Mouse (Mus musculus) E14TG2a.4 (cell line): ENCODE measurements around the gene Scaf8.
"Not testable (repeated sequence)": the region's sequence is repeated elsewhere in the genome, so short reads cannot be mapped to it uniquely, and the experiment has no call there.

ENCODE experiments used
- H3K27me3 ChIP-seq: 2 replicates; pipeline ENCODE4 v1.6.1; 2014; ENCODE audit warnings: low read length, control low read depth; ENCODE audit not compliant: insufficient read depth
- H3K36me3 ChIP-seq: 2 replicates; pipeline ENCODE4 v1.6.1; 2014; ENCODE audit warnings: low read length, control low read depth; ENCODE audit not compliant: insufficient read depth
- H3K4me1 ChIP-seq: replicated peaks from 2 replicates; pipeline ENCODE4 v1.6.1; 2014; ENCODE audit warnings: low read depth, low read length, control low read depth
- H3K4me3 ChIP-seq: replicated peaks from 2 replicates; pipeline ENCODE4 v1.5.1; 2014; ENCODE audit warnings: mild to moderate bottlenecking, low read length
- H3K9me3 ChIP-seq: 2 replicates; pipeline ENCODE4 v1.6.1; 2014; ENCODE audit warnings: low read length, control low read depth
- CTCF ChIP-seq: conservative IDR thresholded peaks from 2 replicates; pipeline ENCODE4 v1.5.1; 2014; ENCODE audit warnings: low read length
- NANOG ChIP-seq: IDR thresholded peaks from 2 replicates; pipeline ENCODE4 v1.6.1; 2014; ENCODE audit warnings: borderline replicate concordance, low read length, mixed read lengths
- POU5F1 ChIP-seq: IDR thresholded peaks from 2 replicates; pipeline ENCODE4 v1.6.1; 2014; ENCODE audit warnings: low read length, borderline replicate concordance

The Scaf8 gene

GRCm38 (mm10) chr17:3140100-3140499, 25.3 kb downstream of the Scaf8 start:
- Histone ChIP-seq H3K27me3 (no peaks in the 10 kb centered on the region), H3K4me3 (no peak overlapping the region), H3K4me1 (peaks cover 52% of the 10 kb centered on the region), H3K9me3 (no peaks in the 10 kb centered on the region), H3K36me3 (peaks cover 45% of the 10 kb centered on the region)
- TF ChIP-seq POU5F1 (no peak), NANOG (no peak), CTCF (no peak)

GRCm38 (mm10) chr17:3148853-3149252, 34.1 kb downstream of the Scaf8 start:
- H3K27me3 ChIP-seq: no peaks in the 10 kb centered on the region
- no peak for TF ChIP-seq NANOG
- TF ChIP-seq POU5F1: no peak
- peaks cover 20% of the 10 kb centered on the region for H3K4me1 ChIP-seq
- no peaks in the 10 kb centered on the region for H3K9me3 ChIP-seq
- peaks cover 77% of the 10 kb centered on the region for H3K36me3 ChIP-seq
- no peak overlapping the region for H3K4me3 ChIP-seq

GRCm38 (mm10) chr17:3149541-3149940, 34.8 kb downstream of the Scaf8 start:
- H3K9me3 ChIP-seq: no peaks in the 10 kb centered on the region
- H3K36me3 ChIP-seq: peaks cover 80% of the 10 kb centered on the region
- no peak for TF ChIP-seq CTCF
- no peak for TF ChIP-seq POU5F1
- TF ChIP-seq NANOG: no peak
- H3K4me1 ChIP-seq: peaks cover 23% of the 10 kb centered on the region
- H3K4me3 ChIP-seq: no peak overlapping the region
- H3K27me3 ChIP-seq: no peaks in the 10 kb centered on the region

GRCm38 (mm10) chr17:3150701-3151100, 35.9 kb downstream of the Scaf8 start:
- H3K27me3 ChIP-seq, H3K9me3 ChIP-seq, H3K4me3 ChIP-seq: not testable (repeated sequence)
- Histone ChIP-seq H3K36me3 (peaks cover 78% of the 10 kb centered on the region), H3K4me1 (peaks cover 33% of the 10 kb centered on the region)

GRCm38 (mm10) chr17:3151181-3151580, 36.4 kb downstream of the Scaf8 start:
- no peaks in the 10 kb centered on the region for H3K9me3 ChIP-seq
- H3K4me1 ChIP-seq: peaks cover 36% of the 10 kb centered on the region
- TF ChIP-seq NANOG (no peak), CTCF (no peak), POU5F1 (no peak)
- H3K27me3 ChIP-seq: no peaks in the 10 kb centered on the region
- no peak overlapping the region for H3K4me3 ChIP-seq
- H3K36me3 ChIP-seq: peaks cover 78% of the 10 kb centered on the region

- H3K9me3 ChIP-seq, H3K27me3 ChIP-seq: not testable (repeated sequence)
- H3K4me3 ChIP-seq: peak overlapping the region; percentile 64
- peaks cover 56% of the 10 kb centered on the region for H3K4me1 ChIP-seq
- H3K36me3 ChIP-seq: peaks cover 68% of the 10 kb centered on the region
Observed at GRCm38 (mm10) chr17:3156176-3156575, 41.4 kb downstream of the Scaf8 start.

- H3K9me3 ChIP-seq: no peaks in the 10 kb centered on the region
- peaks cover 55% of the 10 kb centered on the region for H3K4me1 ChIP-seq
- peaks cover 69% of the 10 kb centered on the region for H3K36me3 ChIP-seq
- H3K27me3 ChIP-seq: no peaks in the 10 kb centered on the region
- TF ChIP-seq NANOG: no peak
- no peak for TF ChIP-seq CTCF
- TF ChIP-seq POU5F1: no peak
- H3K4me3 ChIP-seq: peak overlapping the region; percentile 64
Observed at GRCm38 (mm10) chr17:3157016-3157415, 42.2 kb downstream of the Scaf8 start.

- H3K27me3 ChIP-seq: no peaks in the 10 kb centered on the region
- no peaks in the 10 kb centered on the region for H3K9me3 ChIP-seq
- H3K4me3 ChIP-seq: no peak overlapping the region
- H3K4me1 ChIP-seq: peaks cover 13% of the 10 kb centered on the region
- H3K36me3 ChIP-seq: peaks cover 69% of the 10 kb centered on the region
- no peak for TF ChIP-seq POU5F1
- TF ChIP-seq CTCF: no peak
- TF ChIP-seq NANOG: no peak
Observed at GRCm38 (mm10) chr17:3162905-3163304, 48.1 kb downstream of the Scaf8 start.

- H3K4me3 ChIP-seq, H3K27me3 ChIP-seq, H3K4me1 ChIP-seq, H3K9me3 ChIP-seq: not testable (repeated sequence)
- peaks cover 68% of the 10 kb centered on the region for H3K36me3 ChIP-seq
Observed at GRCm38 (mm10) chr17:3180425-3180945, 65.7 kb downstream of the Scaf8 start.

- not testable (repeated sequence) for H3K9me3 ChIP-seq, H3K27me3 ChIP-seq, H3K4me3 ChIP-seq, H3K4me1 ChIP-seq
- H3K36me3 ChIP-seq: peaks cover 77% of the 10 kb centered on the region
Observed at GRCm38 (mm10) chr17:3195483-3195882, 80.7 kb downstream of the Scaf8 start.
